Mouse (Mus musculus): ENCODE data around the gene Spcs1.

Gene Spcs1

DNA sequence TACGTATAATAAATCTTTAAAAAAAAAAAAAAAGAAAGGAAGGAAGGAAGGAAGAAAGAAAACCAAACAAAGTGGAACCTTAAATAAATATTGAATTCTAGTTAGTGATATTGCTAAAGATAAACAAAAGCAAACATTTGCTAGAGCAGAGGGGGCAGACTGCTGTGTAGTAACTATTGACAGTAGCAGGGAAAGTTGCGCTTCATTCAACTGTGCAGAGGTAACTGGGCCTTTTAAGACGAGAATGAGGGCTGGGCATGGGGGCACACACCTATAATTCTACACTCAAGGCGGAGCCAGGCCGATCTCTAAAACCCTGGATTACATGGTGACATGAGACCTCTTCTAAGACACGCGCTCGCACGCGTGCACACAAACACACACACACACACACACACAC is 51.5 kb downstream of the Spcs1 start:
- no peak for DNase-seq (ENCODE audit: low read depth, low spot score)

All from embryo, embryonic 11.5 days (tissue).